In the genomic region with DNA sequence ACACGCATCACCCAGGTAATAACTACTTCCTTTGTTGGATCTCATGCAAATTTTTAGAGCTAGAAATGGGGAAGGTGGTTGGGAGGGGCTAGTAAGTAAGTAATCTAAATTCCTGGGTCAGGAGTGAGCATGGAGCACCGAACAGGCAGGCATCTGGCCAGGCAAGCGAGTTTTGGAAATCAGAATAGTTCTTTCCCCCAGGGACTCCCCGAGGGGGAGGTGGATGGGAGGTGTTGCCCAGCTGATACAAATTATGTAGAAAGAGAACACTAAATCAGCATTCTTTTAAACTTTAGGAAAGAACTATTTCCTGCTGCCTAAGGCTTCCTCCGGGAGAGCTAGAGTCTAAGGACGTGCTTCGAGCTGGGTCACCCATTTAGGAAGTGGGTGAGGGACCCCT, we compare ENCODE assay signal across 18 mouse cellular contexts. TPM values are rescaled to one million over a fixed set of nuclear protein-coding genes. Genes with fewer than 3 reads are reported as not detected.
DNase-seq lines count a peak whose midpoint lies in the region; ATAC-seq and TF ChIP-seq lines count a peak whose summit lies in the region.
"Had no signal": no experiment of that assay in that cellular context is flagged by ENCODE, and none has a peak within 500 bp of the region (broad histone marks: within the 10 kb centered on the region; RNA-seq: fewer than 3 reads in every experiment).

No protein-coding gene starts in this region.

- H3K4me2 ChIP-seq in heart, embryonic 13.5 days = peak overlapping the region; percentile 48
- no peak overlapping the region for H3K4me2 ChIP-seq in kidney, postnatal 0 days (ENCODE audit: low read length)
- H3K4me2 ChIP-seq in limb, embryonic 14.5 days (replicated peaks; ENCODE audit: low read depth, low read length, severe bottlenecking) = 0 out of 2 replicates have a peak overlapping the region, but pooled peaks have one; percentile 6
- H3K4me2 ChIP-seq: embryonic facial prominence, embryonic 12.5 days; stomach, embryonic 15.5 days had no signal

- intact Hi-C loops in heart, postnatal 36 days (cut with DNase I) = no loop called here

- H3K27me3 ChIP-seq in heart, embryonic 13.5 days (replicated peaks) = no peaks in the 10 kb centered on the region
- no peaks in the 10 kb centered on the region for H3K27me3 ChIP-seq in kidney, postnatal 0 days (ENCODE audit: insufficient read depth, low read length)
- H3K27me3 ChIP-seq in limb, embryonic 14.5 days (ENCODE audit: control insufficient read depth, insufficient read depth, low read length) = no peaks in the 10 kb centered on the region
- H3K27me3 ChIP-seq: embryonic facial prominence, embryonic 12.5 days; stomach, embryonic 15.5 days had no signal

- no peak for TF ChIP-seq CTCF in kidney, postnatal 0 days (IDR thresholded peaks at IDR 0.05; ENCODE audit: low read depth)

- H3K4me1 ChIP-seq in heart, embryonic 13.5 days = peaks cover 10% of the 10 kb centered on the region
- H3K4me1 ChIP-seq in kidney, postnatal 0 days (replicated peaks; ENCODE audit: insufficient read depth, low read length) = no peaks in the 10 kb centered on the region; the same call in 1 of the 2 replicates
- peaks cover 8% of the 10 kb centered on the region; the same call in 1 of the 2 replicates for H3K4me1 ChIP-seq in brown adipose tissue, adult 24 weeks (ENCODE audit: control insufficient read depth, insufficient read depth, insufficient read length, low read length)
- peaks cover 9% of the 10 kb centered on the region for H3K4me1 ChIP-seq in limb, embryonic 14.5 days (ENCODE audit: control insufficient read depth, insufficient read depth, low read length)
- H3K4me1 ChIP-seq: stomach, embryonic 15.5 days had no signal

- no peaks in the 10 kb centered on the region for H3K9me3 ChIP-seq in heart, embryonic 13.5 days
- no peaks in the 10 kb centered on the region for H3K9me3 ChIP-seq in kidney, postnatal 0 days (replicated peaks; ENCODE audit: low read length)
- no peaks in the 10 kb centered on the region for H3K9me3 ChIP-seq in limb, embryonic 14.5 days (ENCODE audit: control insufficient read depth, low read length)
- H3K9me3 ChIP-seq: embryonic facial prominence, embryonic 12.5 days; forebrain, embryonic 10.5 days; stomach, embryonic 15.5 days had no signal

- WGBS in heart, embryonic 13.5 days = 37% methylated on average over 7 of the region's 7 CpGs
- WGBS in kidney, postnatal 0 days = 42% methylated on average over 7 of the region's 7 CpGs
- WGBS in limb, embryonic 14.5 days = 11% methylated on average over 7 of the region's 7 CpGs

- no peak overlapping the region for H3K27ac ChIP-seq in heart, embryonic 13.5 days (replicated peaks)
- no peak overlapping the region for H3K27ac ChIP-seq in kidney, postnatal 0 days
- 0 out of 2 replicates have a peak overlapping the region, but pooled peaks have one; percentile 2 for H3K27ac ChIP-seq in brown adipose tissue, adult 24 weeks (replicated peaks; ENCODE audit: low read depth, low read length)
- no peak overlapping the region for H3K27ac ChIP-seq in limb, embryonic 14.5 days (replicated peaks; ENCODE audit: low read depth, low read length)
- H3K27ac ChIP-seq: embryonic facial prominence, embryonic 12.5 days; forebrain, embryonic 10.5 days; macrophage; stomach, embryonic 15.5 days had no signal

- no peak overlapping the region for H3K4me3 ChIP-seq in heart, embryonic 13.5 days
- no peak overlapping the region for H3K4me3 ChIP-seq in kidney, postnatal 0 days (replicated peaks; ENCODE audit: low read depth, low read length)
- no peak overlapping the region for H3K4me3 ChIP-seq in brown adipose tissue, adult 24 weeks (ENCODE audit: insufficient read depth, low read depth, low read length)
- no peak overlapping the region for H3K4me3 ChIP-seq in limb, embryonic 14.5 days (replicated peaks; ENCODE audit: low read length)
- H3K4me3 ChIP-seq: embryonic facial prominence, embryonic 12.5 days; forebrain, embryonic 10.5 days; stomach, embryonic 15.5 days had no signal

- H3K9ac ChIP-seq in heart, embryonic 13.5 days = no peak overlapping the region
- no peak overlapping the region for H3K9ac ChIP-seq in kidney, postnatal 0 days (ENCODE audit: low read depth, low read length)
- H3K9ac ChIP-seq in limb, embryonic 14.5 days (ENCODE audit: low read depth, low read length, severe bottlenecking) = no peak overlapping the region
- H3K9ac ChIP-seq: embryonic facial prominence, embryonic 12.5 days; liver, postnatal 0 days; stomach, embryonic 15.5 days had no signal

- no peak for DNase-seq in heart, postnatal 36 days
- peak; percentile 74 for DNase-seq in kidney, postnatal 0 days (ENCODE audit: low spot score)
- DNase-seq in kidney, postnatal 36 days = no peak
- peak; percentile 43 for DNase-seq in limb, embryonic 14.5 days (ENCODE audit: low spot score)
- DNase-seq: adrenal gland, adult 2 months; layer of hippocampus, postnatal 36 days; left cerebral cortex, postnatal 4 days; liver, postnatal 0 days; midbrain, embryonic 14.5 days; right cerebral cortex, postnatal 4 days; thymus, postnatal 25 days had no signal

- H3K36me3 ChIP-seq in heart, embryonic 13.5 days = no peaks in the 10 kb centered on the region
- H3K36me3 ChIP-seq in kidney, postnatal 0 days (ENCODE audit: insufficient read depth, low read length) = no peaks in the 10 kb centered on the region
- H3K36me3 ChIP-seq in limb, embryonic 14.5 days (ENCODE audit: control insufficient read depth, insufficient read depth, low read length) = no peaks in the 10 kb centered on the region
- H3K36me3 ChIP-seq: embryonic facial prominence, embryonic 12.5 days; forebrain, embryonic 10.5 days; stomach, embryonic 15.5 days had no signal

- no peak for ATAC-seq in heart, embryonic 13.5 days (ENCODE audit: extremely low read depth, insufficient number of reproducible peaks, low FRiP score, low TSS enrichment)
- no peak for ATAC-seq in kidney, postnatal 0 days (replicated peaks; ENCODE audit: low FRiP score, low read depth)
- no peak; the same call in 1 of the 2 replicates for ATAC-seq in limb, embryonic 14.5 days (ENCODE audit: low FRiP score, low read depth)
- no peak for ATAC-seq in activated CD4-positive, CD25-positive, alpha-beta regulatory T cell, adult 4 months
- ATAC-seq: liver, postnatal 0 days had no signal

- TF ChIP-seq POLR2A in limb, embryonic 14.5 days (IDR thresholded peaks at IDR 0.05; ENCODE audit: borderline replicate concordance, extremely low read depth, insufficient read depth, insufficient read length) = no peak

RNA-seq across cellular contexts. Expression of a gene that starts 25.8 kb away (rescaled TPM):
- polyA plus RNA-seq in heart, embryonic 13.5 days (2015; fragmentation: Nextera tagmentation; extraction: Ambion mirVana) = 37.9 and 39.8 TPM in 2 replicates
- 10 to 100 TPM; 29.5 to 32.5 TPM for total RNA-seq in heart, postnatal 36 days (2021)
- 32.9 and 39.5 TPM in 2 replicates for polyA plus RNA-seq in kidney, postnatal 0 days (2015; fragmentation: Nextera tagmentation; extraction: Ambion mirVana)
- polyA plus RNA-seq in brown adipose tissue, adult 24 weeks (2012; ENCODE audit: insufficient read depth, insufficient read length, missing spikeins) = 6.7 and 7.2 TPM in 2 replicates
- polyA plus RNA-seq in limb, embryonic 14.5 days (2012; rRNA removed) = 15.1 and 16.5 TPM in 2 replicates
- polyA plus RNA-seq in limb, embryonic 14.5 days (2014; fragmentation: Nextera tagmentation; extraction: Ambion mirVana) = 46.7 and 52.4 TPM in 2 replicates
- polyA plus RNA-seq in activated CD4-positive, CD25-positive, alpha-beta regulatory T cell, adult 4 months (2017; shearing (Covaris generic)) = 10 to 100 TPM; 15.5 to 16.8 TPM

Comparison
In these comparisons a context has a peak if more than half of its experiments do, and no peak if none do; other contexts are left out.
1. DNase-seq: peak in kidney, postnatal 0 days (single experiment) and limb, embryonic 14.5 days (single experiment); none in heart, postnatal 36 days (0 of 2) and kidney, postnatal 36 days (0 of 2).